In the genomic region with DNA sequence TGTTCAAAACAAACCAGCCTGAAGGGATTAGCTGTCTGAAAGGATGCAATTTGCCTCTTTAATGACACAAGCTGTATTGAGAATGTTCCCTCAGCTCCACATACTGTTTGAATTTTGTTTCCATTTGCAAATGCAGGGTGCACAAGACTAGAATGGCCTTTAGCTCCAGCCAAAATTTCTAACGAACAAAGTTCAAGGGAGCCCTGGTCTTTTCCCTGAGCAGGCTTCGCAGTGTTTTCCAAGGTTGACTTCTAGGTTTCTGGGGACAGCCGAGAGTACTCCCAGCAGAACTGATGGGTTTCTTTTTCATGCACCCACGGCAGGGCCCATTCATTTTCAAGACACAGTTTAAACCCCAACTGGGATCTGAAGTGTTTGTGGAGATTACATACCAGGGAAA, we compare ENCODE assay signal across 9 mouse cellular contexts.
"Had no signal": no experiment of that assay in that cellular context is flagged by ENCODE, and none has a peak within 500 bp of the region (broad histone marks: within the 10 kb centered on the region; RNA-seq: fewer than 3 reads in every experiment).

No protein-coding gene starts in this region.

- H3K9me3 ChIP-seq: liver, embryonic 15.5 days; midbrain, embryonic 13.5 days; stomach, embryonic 15.5 days had no signal

- DNase-seq: kidney, postnatal 10 days; left cerebral cortex, postnatal 4 days; lung, adult 2 months; lung, postnatal 36 days; right cerebral cortex, postnatal 14 days; thymus, postnatal 4 days had no signal

- H3K4me1 ChIP-seq: liver, embryonic 15.5 days; midbrain, embryonic 13.5 days; stomach, embryonic 15.5 days had no signal

- H3K4me3 ChIP-seq: liver, embryonic 15.5 days; midbrain, embryonic 13.5 days; stomach, embryonic 15.5 days had no signal

- H3K27me3 ChIP-seq: liver, embryonic 15.5 days; midbrain, embryonic 13.5 days; stomach, embryonic 15.5 days had no signal

- H3K27ac ChIP-seq: liver, embryonic 15.5 days; midbrain, embryonic 13.5 days; stomach, embryonic 15.5 days had no signal

- H3K36me3 ChIP-seq: liver, embryonic 15.5 days; midbrain, embryonic 13.5 days; stomach, embryonic 15.5 days had no signal
